Mouse (Mus musculus) brain, adult 2 months (tissue): Measurements from ENCODE around the gene Rnase10.
A peak's percentile ranks its signal among the peaks of the same experiment; 100 is the strongest.
"Not testable (repeated sequence)": the region's sequence is repeated elsewhere in the genome, so short reads cannot be mapped to it uniquely, and the experiment has no call there.

Source experiments
- DNase-seq: peaks from one replicate; pipeline ENCODE4 v3.0.0; 2011; ENCODE audit warnings: low read depth, low spot score

Gene Rnase10

DNA sequence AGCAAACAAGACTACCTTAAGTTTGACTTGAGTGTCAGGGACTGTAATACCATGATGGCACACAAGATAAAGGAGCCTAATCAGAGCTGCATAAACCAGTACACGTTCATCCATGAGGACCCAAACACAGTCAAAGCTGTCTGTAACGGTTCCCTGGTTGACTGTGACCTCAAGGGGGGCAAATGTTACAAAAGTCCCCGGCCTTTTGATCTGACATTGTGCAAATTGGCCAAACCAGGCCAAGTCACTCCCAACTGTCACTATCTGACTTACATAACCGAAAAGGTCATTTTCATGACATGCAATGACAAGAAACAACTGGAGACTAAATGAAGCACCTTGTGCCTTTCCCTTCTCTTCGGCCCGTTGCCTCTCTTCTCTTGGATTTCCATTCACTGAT is 2.0 kb downstream of the Rnase10 start:
- DNase-seq = no peak

DNA sequence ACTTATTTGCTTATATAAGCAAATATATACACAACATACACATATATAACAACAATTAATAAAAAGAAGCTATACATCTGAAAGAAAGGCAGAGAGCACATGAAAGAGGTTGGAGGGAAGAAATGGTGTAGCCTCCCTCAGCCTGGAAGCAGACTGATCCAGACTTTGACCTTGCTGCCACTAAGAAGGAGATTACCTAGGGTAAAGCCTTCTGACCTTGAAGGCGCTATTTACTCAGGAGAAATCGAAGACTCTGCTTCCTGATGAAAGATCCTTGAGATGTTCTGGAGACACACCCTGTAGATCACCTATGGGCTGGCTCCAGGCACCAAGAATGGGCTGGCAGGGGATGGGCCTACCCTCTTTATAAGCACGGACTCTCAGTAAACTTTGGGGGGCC is 7.2 kb downstream of the Rnase10 start:
- not testable (repeated sequence) for DNase-seq

DNA sequence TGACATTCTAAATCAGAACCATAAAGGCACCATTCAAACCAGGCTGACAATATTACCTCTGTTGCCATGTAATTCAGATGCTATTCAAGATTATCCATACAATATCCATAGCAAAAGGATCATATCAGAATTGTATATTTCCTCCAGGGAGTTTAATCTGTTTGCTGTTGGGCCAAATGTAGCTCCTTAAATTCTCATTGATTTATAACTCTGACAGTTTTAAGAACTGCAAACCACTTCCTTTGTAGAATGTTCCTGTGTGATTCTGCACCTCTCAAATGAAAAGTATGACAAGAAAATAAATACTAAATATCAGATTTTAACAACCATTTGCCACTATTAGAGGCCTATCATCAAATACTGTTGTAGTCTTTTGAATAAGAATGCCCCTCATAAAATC is 8.2 kb downstream of the Rnase10 start:
- no peak for DNase-seq

DNA sequence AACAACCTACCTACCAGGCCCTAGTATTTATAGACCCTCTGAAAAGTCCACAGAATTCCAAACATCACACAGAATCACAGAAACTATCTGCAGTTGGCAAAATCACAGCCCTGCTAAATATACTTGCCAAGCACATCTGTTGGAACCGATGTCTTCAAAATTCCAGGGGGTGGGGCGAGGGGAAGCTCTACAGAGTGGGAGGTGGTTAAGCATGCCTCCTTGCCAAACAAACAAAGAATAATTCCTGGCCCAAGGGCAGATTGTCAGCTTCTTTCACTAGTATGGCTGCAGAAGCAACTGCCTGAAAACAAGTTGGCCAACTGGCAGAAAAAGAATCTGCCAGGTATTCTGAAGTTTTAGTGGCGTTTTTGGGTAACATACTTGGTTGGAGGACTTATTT is 9.7 kb downstream of the Rnase10 start:
- no peak for DNase-seq

DNA sequence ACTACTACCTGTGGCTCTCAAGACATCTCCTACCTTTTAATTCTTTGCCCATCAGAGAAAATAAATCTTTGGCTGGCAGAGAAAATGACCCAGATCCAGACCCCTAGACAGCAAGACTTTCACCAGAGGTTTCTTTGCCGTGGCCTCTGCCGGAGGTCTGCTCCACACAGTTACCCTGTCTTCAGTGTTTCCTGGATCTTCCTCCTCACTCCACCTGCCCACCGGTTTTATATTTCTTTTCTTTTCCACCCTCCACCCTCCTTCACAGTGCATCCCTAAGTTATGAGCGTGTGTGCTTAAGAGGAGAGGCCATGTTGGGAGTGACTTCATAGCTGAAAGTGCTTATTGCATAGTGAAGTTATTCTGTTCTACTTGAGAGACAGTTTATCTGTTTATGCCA is 15.9 kb downstream of the Rnase10 start:
- no peak for DNase-seq

DNA sequence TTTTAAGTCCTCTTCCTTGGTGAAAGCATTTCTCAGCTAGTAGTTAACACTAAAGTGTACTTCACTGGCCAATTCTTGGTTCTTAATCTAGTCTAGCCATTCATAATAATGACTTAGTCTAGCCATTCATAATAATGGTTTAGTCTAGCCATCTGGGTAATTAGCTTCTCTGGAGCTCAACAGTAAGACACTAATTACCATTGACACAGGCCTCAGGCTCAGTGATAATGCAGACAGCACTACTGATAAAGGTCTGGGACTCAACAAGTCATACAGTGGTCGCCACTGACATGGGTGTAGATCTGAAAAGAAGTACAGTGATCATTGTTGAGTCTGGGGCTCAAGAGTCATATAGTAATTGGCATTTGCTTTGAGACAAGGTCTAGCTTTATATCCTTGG is 17.3 kb downstream of the Rnase10 start:
- DNase-seq = no peak

DNA sequence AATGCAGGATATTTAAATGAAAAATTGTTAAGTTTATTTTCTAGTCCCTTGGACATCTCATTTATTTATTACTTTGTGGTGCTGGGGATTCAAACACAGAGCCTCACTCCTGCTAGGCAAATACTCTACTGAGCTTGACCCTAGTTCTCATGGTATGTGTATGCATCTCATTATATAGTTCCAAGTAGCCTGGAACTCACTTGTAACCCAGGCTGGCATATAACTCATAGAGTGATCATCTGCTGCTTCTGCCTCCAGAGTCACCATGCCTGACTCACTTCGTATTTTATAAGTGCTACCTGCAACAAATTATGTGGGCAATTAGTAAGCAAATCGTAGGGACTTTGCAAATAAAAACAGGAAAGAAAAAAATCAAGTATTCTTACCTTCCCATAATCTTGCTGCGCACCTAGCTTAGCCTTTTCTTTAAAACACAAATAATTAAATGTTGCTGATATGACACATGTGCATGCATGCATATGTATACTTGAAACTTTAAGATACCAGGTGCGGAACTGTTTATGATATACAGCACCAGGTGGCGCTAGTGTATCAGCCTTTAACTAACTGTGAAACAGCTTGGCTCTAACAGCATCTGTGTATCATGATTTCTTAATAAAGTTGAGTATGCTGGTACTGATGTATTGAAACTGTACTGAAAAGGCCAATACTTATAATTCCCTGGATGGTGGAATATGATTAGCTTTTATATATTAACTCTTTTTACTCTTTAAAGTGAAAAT is 19.0 kb downstream of the Rnase10 start:
- peak; percentile 90 for DNase-seq

DNA sequence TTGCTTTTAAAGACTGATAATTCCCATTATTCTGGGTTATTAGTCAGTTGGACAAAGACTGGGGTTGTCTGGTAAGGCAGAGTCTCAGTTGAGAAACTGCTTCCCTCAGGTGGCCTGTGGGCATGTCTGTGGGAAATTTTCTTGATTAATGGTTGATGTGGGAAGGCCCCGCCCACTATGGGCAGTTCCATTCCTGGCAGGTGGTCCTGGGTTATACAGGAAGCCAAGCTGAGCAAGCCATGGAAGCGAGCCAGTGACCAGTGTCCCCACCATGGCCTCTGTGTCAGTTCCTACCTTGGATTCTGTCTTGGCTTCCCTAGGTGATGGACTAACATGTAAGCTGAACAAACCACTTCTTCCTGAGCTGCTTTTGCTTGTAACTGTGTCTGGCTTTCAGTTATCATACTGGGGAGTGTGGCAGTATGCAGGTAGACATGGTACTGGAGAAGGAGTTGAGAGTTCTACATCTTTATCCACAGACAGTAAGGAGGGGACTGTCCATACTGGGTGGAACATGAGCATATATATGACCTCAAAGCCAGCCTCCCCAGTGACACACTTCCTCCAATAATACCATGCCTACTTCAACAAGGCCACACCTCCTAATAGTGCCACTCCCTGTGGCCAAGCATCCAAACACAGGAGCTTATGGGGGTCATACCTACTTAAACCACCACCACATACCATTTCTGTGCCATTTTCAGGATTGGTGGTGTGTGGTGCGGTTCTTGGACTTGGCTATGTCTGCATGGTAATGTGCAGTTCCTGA is 20.0 kb downstream of the Rnase10 start:
- DNase-seq = no peak

DNA sequence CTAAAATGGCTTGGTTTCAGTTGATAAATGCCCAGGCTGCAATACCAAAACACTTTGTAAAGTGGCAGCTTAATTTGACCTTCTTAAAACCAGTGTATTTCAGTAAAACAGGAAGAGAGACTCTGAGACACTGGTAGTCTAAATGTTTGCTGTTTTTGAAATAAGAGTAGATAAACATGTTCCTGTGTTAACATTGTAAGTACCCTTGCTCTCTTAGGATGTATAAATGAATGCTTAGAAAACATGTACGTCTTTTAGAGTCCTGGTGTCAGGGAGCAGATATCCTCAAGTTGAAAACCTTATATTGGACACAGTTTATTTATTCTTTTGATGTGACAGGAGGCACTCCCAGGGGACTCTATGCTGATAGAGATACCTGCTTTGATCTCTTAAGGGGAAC is 27.7 kb downstream of the Rnase10 start:
- DNase-seq = no peak

DNA sequence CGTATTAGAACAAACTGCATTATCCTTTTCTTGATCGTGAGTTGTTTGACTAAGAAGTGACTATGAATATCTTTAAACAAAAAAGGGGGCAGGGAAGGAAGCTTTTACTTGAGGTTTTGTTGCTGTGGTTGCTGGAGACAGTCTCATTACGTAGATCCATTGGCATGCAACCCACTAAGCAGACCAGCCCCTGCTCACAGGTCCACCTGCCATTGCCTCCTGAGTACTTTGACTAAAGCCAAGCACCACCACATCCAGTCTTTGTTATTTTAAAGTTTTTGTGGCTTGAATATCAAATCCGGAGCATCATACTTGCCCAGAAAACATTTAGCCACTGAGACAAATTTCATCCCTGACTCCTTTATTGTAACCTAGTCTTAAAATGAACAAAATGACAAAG is 28.7 kb downstream of the Rnase10 start:
- no peak for DNase-seq

DNA sequence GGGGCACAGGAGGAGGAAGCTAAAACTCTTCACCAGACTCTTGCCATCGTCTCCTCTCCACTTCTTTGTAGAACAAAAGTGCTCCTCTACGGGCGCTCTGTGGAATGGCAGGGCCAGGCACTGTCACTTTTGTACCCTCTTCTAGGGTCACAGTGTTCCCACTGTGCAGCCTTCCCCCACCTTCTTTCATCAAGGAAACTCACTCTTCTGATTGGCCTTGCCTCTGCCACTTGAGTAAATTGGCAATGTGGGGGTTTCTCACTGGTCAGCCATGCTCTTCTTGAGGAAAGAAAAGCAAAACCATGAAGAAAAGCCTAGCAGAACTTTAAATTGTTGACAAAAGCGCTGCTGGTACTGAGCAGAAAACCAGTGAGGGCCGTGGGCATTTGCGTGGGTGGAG is 34.2 kb downstream of the Rnase10 start, which contains the start of gene Rnase9:
Gene Rnase9, minus strand, starts transcription at position 101 of the 400 bp plus-strand sequence.
- no peak for DNase-seq

DNA sequence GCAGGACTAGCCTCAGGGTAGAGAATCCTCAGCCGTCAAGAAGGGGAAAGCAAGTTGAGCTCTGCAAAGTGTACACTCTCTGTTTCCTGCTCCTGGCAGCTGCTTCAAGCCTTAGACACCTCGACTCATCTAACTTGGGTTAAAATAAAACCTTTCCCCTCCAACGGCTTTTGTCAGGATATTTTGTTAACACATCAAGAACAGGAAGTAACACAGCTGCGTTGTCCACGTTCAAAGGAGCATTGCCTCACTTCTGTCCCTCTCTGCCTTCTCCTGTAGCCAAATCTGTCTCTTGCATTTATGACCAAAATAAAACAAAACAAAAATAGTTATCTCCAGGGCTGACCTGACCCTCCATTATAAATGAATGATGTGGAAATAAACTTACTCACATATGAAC is 40.3 kb downstream of the Rnase10 start:
- no peak for DNase-seq

DNA sequence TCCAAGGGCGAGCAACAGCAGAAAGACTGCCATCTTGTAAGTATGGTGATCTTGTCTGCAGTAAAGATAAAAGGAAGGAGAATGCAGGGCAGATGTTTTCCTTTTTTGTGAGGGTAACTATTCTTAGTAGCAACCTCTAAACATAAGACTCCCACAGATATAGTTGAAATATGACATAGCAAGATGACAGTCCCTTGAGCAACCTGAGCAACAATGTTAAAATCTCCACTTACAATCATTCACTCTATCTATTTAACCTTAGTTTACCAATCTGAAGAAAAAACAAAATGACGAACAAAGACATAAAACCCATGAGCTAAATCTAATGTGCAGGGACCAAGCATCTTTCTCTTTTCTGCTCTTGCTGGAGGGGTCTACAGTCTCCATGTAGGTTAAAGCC is 42.5 kb downstream of the Rnase10 start, which contains the start of gene Rnase11:
Gene Rnase11, minus strand, starts transcription at position 101 of the 400 bp plus-strand sequence.
- DNase-seq = no peak

DNA sequence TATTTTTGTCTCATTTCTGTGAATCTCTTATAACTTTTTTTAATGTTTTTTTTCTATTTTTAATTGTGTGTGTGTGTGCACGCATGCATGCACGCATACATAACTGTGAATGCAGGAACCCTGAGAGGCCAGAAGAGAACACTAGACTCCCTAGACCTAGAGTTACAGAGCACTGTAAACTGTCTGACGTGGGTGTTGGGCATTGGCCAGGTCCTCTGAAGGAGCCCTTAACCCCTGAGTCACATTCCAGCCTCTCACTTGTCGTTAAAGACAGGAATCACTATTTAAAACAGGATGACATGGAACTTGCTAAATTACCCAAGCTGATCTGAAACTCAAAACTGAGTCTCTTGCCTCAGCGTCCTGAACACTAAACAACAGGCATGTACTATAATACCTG is 44.4 kb downstream of the Rnase10 start:
- no peak for DNase-seq

DNA sequence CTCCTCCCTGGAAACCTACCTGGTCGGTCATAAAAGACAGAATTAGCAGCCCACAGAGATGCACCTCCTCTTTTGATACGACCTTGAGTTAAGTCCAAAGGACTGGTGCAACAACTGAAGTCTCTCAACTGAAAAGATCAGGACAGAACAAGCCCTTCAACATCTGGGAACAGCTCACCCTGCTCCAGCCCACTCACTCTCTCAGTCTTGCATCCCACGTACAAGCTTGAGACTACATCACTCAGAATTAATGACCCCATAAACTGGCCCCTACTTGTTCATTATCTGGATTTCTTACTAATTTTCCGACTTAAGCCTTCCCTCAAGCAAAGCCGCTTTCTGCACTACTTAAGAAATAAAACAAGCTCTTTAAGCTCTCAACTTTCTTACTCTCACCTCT is 45.6 kb downstream of the Rnase10 start:
- DNase-seq = no peak

DNA sequence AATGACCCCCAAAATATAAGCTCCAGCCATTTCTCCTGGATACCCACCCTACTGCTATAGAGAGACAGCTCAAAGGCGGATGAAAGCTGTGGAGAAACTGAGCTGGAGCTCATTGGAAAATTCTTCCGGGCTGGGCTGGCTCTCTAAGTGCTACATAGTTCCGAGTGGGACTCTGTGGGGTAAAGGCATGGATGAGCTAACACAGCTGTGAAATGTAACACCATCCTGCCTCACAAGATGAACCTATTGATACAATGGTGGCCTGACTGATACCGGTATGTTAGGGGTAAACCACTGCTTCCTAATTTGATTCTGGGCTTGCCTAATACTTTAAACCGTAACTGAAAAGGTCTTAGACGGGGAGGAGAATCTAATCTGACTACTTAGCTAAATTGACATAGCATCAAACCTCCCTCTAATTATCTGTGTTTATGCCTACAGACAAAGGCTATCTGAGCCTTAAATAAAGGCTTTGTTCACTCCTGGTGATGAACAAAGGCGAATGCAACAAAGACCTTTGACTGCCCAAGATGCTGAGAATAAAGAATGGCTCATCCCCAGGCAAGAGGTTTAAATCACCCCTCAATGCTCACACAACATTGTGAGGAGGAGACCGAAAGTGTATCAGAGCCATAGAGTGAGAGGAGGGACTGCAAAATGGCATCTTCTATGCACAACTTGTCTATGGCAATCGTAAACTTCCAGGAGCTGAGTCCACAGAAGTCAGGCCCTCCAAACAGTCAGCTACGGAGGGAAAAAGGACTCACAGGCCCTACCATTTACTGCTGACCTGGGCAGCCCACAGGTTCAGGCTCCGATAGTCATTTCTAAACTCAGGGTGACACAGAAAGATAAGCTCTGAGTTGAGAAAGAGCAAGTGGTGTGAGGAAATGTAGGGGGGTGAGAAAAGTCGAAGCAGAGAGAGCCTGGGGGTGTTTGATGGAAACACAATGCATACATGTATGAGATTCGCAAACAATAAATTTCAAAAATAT is 47.0 kb downstream of the Rnase10 start:
- no peak for DNase-seq

DNA sequence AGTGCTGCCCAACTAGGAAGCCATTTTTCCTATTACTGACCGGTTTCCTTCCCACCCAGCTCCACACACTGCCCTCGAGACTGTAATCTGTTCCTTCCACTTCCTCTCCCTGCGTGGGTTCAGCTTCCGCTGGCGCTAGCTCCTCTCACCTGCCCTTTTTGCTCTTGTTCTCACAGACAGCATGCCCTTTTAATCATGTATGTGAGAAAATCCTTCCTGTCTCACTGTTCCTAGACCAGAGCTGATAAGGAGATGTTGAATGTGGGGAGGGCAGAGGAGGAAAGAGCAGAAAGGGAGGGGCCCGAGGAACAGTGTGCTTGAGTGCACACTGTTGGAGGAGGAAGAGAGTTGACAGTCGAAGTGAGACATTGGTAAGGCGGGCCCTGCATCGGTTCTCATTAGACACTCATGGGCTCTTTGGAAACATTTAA is 49.9 kb downstream of the Rnase10 start, which contains the start of gene Rnase12:
Gene Rnase12, minus strand, starts transcription at position 261 of the 431 bp plus-strand sequence.
- DNase-seq = no peak
